Mouse (Mus musculus) testis, adult 2 months (tissue): ENCODE results near the gene Slc52a3. TPM values are rescaled to one million over a fixed set of nuclear protein-coding genes. Genes with fewer than 3 reads are reported as not detected.
A peak's percentile ranks its signal among the peaks of the same experiment; 100 is the strongest.

Experiments
- H3K27ac ChIP-seq: fragments of 200-500 bp; 2 replicates; pipeline ENCODE4 v1.5.1; 2012; ENCODE audit warnings: low read depth, low read length; ENCODE audit not compliant: control insufficient read depth, insufficient read depth
- H3K27me3 ChIP-seq: fragments of 200-500 bp; 2 replicates; pipeline ENCODE4 v1.6.1; 2012; ENCODE audit warnings: mild to moderate bottlenecking, low read length, moderate library complexity; ENCODE audit not compliant: control insufficient read depth, insufficient read depth
- H3K36me3 ChIP-seq: fragments of 200-500 bp; 2 replicates; pipeline ENCODE4 v1.6.1; 2012; ENCODE audit warnings: mild to moderate bottlenecking, low read length; ENCODE audit not compliant: control insufficient read depth, insufficient read depth
- H3K4me1 ChIP-seq: fragments of 200-500 bp; 2 replicates; pipeline ENCODE4 v1.6.1; 2012; ENCODE audit warnings: low read length; ENCODE audit not compliant: control insufficient read depth, insufficient read depth
- H3K4me3 ChIP-seq: fragments of 200-500 bp; 2 replicates; pipeline ENCODE4 v1.5.1; 2012; ENCODE audit warnings: low read depth, mild to moderate bottlenecking, low read length, moderate library complexity, mixed read lengths; ENCODE audit not compliant: control insufficient read depth
- CTCF ChIP-seq: fragments of 200-500 bp; IDR thresholded peaks from 2 replicates; pipeline ENCODE4 v1.5.1; 2012; ENCODE audit warnings: low read depth, mild to moderate bottlenecking, inconsistent platforms, low read length, moderate library complexity; ENCODE audit not compliant: control insufficient read depth, insufficient read depth, insufficient replicate concordance
- POLR2A ChIP-seq: fragments of 200-500 bp; IDR thresholded peaks from 2 replicates; pipeline ENCODE4 v1.6.1; 2012; ENCODE audit warnings: low read depth, mild to moderate bottlenecking, inconsistent platforms, low read length, moderate library complexity; ENCODE audit not compliant: control insufficient read depth
- polyA plus RNA-seq: library from polyadenylated mRNA; depleted of rRNA; stranded (reverse); fragments of >200 nt; gene quantifications from 2 replicates; pipeline ENCODE4 v1.2.3, GENCODE M21; 2012

The Slc52a3 gene
- polyA plus RNA-seq, 1 experiment, result 52.4 TPM

DNA sequence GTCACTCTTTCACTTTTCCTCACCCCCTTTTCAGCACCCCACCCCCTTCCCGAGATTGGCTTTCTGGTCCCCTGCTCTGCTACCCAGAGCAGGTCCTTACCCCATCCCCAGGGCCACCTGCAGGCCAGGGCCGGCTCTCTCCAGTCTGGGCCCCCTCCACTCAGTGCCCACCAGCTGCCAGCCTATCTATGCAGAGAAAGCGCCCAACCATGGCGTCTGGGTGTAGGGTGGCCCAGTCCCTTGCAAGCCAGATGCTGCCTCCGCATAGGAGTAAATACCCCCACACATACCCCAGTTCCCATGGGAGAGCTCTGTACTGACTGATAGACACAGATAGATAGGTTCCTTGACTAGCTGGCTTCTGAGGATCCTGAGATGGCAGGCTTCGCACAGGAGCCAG is 4.4 kb downstream of the Slc52a3 start:
- Histone ChIP-seq H3K4me1 (peaks cover 4% of the 10 kb centered on the region), H3K27me3 (no peaks in the 10 kb centered on the region), H3K36me3 (no peaks in the 10 kb centered on the region), H3K27ac (peak overlapping the region; percentile 34; the same call in 1 of the 2 replicates), H3K4me3 (peak overlapping the region; percentile 58)
- TF ChIP-seq CTCF (no peak), POLR2A (peak; percentile 30; the same call in 1 of the 2 replicates)

DNA sequence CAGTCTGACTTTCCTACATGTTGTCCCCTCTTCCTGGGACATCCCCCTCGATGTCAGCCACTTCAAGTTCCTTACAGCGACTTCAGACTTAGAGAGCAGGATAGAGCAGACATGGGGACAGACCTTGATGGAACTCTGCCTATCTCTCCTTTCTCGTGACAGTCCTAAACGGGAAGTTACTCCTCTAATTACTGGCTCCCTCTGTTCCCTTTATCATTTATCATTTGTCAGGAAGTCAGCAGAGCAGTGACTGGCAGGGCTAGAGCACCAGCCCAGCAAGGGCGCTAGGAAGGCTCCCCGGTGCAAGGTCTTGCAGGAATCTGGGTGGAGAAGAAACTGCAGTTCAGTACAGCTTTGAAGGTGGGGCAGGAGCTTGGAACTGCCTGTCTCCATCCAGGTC is 6.2 kb downstream of the Slc52a3 start:
- TF ChIP-seq POLR2A (no peak), CTCF (no peak)

DNA sequence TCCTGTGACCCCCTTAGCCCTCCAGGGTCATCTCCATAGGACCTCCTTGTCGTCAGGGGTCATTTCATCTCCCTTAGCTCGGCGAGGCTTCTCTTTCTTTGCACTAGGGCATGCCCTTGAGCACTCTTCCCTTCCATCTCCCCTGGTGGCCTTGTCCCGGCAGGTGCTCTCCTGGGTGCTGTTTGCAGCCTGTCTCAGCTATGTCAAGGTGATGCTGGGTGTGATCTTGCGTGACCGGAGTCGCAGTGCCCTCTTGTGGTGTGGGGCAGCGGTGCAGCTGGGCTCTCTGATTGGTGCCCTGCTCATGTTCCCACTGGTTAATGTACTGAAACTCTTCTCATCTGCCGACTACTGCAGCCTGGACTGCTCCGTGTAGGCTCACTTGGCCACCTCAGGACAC is 11.5 kb downstream of the Slc52a3 start:
- TF ChIP-seq CTCF (peak; percentile 81; the same call in 1 of the 2 replicates), POLR2A (no peak)
- Histone ChIP-seq H3K27ac (no peak overlapping the region), H3K4me1 (peaks cover 4% of the 10 kb centered on the region), H3K36me3 (no peaks in the 10 kb centered on the region), H3K4me3 (no peak overlapping the region), H3K27me3 (no peaks in the 10 kb centered on the region)

More for the DNA sequence above, 6.2 kb downstream of the Slc52a3 start:
- Histone ChIP-seq H3K36me3 (no peaks in the 10 kb centered on the region), H3K27me3 (no peaks in the 10 kb centered on the region), H3K27ac (peak overlapping the region; percentile 36; the same call in 1 of the 2 replicates), H3K4me1 (0 out of 2 replicates have a peak, but pooled peaks cover 2% of the 10 kb centered on the region), H3K4me3 (no peak overlapping the region)

DNA sequence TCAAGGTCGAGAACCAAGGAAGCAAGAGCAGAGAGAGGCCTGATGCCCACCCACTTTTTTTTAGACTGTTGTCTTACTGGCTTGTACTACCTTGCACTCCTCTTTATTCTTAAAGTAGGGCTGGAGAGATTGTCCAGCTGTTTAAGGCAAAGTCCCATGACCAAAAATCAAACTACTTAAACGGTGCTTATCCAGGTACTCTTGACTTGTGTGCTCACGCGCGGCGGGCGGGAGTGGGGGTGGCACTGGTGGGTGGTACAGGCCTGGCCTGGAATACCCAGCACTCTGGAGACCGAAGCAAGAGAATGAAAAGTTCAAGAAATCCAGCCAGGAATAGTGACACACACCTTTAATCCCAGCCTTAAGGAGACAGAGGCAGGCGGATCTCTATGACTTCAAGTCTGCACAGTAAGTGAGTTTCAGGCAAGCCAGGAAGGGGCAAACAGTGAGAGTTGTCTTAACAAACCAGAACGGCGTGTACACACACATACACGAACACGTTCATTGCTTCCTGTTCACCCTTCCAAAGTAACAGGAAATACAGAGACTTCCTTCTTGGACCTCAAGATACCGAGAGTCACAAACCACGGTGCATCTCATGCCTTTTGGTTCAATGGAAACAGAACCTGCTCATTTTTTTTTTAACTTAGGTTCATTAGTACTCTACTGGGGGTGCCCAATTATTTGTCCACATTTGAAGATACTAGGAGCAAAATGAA is 12.9 kb downstream of the Slc52a3 start:
- Histone ChIP-seq H3K4me1 (peaks cover 4% of the 10 kb centered on the region), H3K4me3 (no peak overlapping the region), H3K27ac (no peak overlapping the region), H3K27me3 (no peaks in the 10 kb centered on the region), H3K36me3 (no peaks in the 10 kb centered on the region)
- TF ChIP-seq POLR2A, result no peak

DNA sequence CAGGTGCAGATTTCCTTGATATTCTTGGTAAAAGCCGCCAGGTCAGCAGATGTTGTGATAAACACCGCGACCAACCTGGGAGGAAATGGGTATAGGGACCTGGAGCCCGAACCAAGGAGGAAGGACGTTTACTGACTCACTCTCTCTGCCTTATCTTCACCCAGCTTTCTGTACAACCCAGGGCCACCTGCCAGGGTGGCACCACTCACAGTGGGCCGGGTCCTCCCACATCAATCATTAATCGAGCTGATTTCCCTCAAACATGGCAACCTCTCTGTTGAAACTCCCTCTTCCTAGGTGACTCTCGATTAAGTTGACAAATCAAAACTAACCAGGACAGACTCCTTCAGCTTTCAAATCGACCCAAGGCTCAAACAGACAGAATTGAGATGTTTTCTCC is 13.9 kb downstream of the Slc52a3 start:
- Histone ChIP-seq H3K4me1 (peaks cover 4% of the 10 kb centered on the region), H3K36me3 (no peaks in the 10 kb centered on the region), H3K4me3 (no peak overlapping the region), H3K27ac (no peak overlapping the region), H3K27me3 (no peaks in the 10 kb centered on the region)
- TF ChIP-seq POLR2A (no peak), CTCF (no peak)

DNA sequence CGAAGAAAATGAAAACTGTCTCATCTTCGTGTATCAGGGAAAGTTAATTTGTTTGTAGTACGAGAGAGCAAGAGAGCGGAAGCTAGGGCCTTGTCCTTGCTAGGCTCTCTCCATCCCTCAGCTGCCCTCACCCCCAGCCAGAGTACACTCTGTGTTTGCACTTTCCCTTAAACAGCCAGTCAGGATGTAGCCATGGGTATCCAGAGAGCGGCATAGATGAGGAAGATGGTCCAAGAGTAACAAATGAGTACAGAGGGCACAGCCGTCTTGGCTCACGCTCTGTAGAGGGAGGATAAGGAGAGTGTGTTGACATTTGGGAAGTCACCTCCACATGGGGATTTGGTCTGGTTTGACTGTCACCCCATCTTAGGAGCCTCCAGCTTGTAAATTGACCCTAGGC is 14.3 kb downstream of the Slc52a3 start:
- Histone ChIP-seq H3K4me1 (peaks cover 6% of the 10 kb centered on the region), H3K4me3 (no peak overlapping the region), H3K27ac (no peak overlapping the region), H3K27me3 (no peaks in the 10 kb centered on the region), H3K36me3 (no peaks in the 10 kb centered on the region)
- TF ChIP-seq POLR2A, result no peak
- no peak for TF ChIP-seq CTCF

DNA sequence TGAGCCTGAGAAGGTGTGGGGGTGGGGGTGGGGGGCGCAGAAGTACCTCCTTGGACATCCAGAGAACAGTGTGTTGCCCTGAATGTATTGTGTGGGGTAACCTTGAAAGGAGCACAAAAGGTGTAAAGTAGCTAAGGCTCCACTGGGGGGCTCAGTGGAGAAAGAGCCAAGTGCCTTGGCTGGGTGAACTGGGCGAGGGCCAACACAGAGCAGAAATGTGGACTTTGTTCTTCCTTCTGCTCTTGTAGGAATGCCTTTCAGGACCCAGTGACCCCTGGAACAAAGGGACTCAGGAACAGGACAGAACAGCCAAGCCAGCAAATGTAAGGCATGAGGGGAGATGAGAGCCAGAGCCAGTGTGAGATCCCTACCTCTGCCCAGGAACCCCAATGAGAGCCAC is 15.4 kb downstream of the Slc52a3 start:
- Histone ChIP-seq H3K4me3 (no peak overlapping the region), H3K4me1 (peaks cover 10% of the 10 kb centered on the region), H3K27me3 (no peaks in the 10 kb centered on the region), H3K36me3 (no peaks in the 10 kb centered on the region), H3K27ac (peak overlapping the region; percentile 3; the same call in 1 of the 2 replicates)
- no peak for TF ChIP-seq POLR2A
- 0 out of 2 replicates have a peak, but pooled peaks have one; percentile 11 for TF ChIP-seq CTCF
